Mouse (Mus musculus) embryonic stem cell, embryonic (primary cell): ENCODE data around the gene Lclat1.

ENCODE experiments used
- CTCF ChIA-PET, 4 experiments: fragments of 300-600 bp in 2 of 4; fragments of 350-600 bp in 2 of 4; sonication (Branson Sonifier 250); formaldehyde crosslinking; loops; one replicate each; lab custom pipeline; 2022; ENCODE audit warnings: inconsistent platforms in 2 of 4; lab: Charles Lee
- POLR2A ChIA-PET, 4 experiments: fragments of 300-600 bp in 2 of 4; fragments of 350-600 bp in 2 of 4; sonication (Branson Sonifier 250); formaldehyde crosslinking; loops; one replicate each; lab custom pipeline; 2022; ENCODE audit warnings: antibody characterized with exemption in 4 of 4, inconsistent platforms in 1 of 4; lab: Charles Lee

The Lclat1 gene

DNA sequence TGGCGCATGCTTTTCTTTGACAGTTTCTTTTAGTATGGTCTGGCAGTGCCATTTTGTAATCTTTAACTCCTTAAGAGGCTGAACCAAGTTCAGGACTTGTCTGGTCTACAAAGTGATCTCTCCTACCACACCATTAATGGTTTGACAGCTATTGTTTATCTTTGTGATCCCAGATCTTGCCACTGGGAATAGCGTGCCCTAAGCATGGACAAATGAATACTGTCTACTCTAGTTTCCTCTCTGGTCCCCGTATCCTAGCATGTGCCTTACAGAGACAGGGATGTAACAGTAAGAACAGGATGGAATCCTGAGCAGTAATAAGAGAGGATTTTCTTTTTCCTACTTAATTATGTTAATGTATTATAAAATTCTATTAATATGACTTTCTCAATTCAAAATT, 105.0 kb downstream of the Lclat1 start:
- CTCF ChIA-PET: no interaction called here

DNA sequence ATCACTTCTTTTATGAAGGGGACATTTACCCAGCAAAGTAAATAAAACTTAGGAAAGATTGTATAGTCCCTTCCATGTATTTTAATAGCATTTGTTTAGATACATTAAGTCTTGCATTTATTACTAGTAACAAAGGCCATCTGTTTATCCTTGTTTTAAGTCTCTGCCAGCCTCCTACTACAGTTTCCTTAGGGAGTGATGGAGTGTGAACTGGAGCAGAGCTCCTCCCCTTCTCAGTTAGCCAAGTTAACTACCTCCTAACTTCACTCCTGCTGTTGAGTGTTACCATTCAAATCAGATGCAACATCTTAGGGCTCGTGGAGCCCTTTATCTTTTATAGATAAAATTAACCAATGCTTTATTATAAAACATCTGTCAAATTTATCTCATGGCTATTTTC, 105.4 kb downstream of the Lclat1 start:
- CTCF ChIA-PET: no interaction called here
- POLR2A ChIA-PET: no interaction called here

More for the DNA sequence above, 105.0 kb downstream of the Lclat1 start:
- POLR2A ChIA-PET: no interaction called here

DNA sequence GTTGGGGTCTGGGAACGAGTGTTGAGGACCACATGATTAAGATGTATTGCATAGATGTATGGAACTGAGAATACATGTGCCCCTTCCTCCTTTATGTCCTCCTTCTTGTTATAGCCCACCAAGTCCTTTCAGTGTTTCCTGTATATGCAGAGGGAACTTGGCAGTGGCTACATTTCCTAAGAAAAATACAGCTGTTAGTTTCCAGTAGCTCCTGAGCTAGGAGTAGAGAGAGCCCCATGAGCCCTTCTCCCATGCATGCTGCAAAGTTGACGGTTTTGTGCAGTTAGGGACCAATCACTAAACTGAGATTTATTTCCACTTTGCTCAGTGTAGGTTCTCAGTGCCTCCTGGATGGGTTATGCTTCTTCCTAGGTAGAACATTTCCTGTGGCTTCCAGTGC, 105.9 kb downstream of the Lclat1 start:
- CTCF ChIA-PET: no interaction called here
- POLR2A ChIA-PET: no interaction called here

DNA sequence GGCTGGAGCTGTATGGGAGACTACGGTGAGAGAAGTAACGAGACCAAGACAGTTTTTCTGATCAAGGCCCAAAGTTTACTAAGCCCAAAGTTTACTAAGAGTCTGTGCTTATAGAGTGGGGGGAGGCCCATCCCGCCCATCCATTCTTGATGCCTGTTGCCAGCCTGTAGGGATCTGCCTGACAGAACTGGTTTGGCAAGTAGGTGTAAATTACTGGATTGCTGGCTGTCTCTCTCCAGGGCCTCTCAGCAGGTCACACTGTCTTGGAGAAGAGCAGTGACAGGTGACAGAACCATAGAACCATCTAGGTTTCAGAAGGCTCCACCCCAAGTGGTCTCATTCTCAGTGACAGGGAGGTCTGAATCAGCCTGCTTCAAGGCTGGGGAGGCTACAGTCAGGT, 109.5 kb downstream of the Lclat1 start:
- ChIA-PET CTCF (no interaction called here), POLR2A (no interaction called here)

DNA sequence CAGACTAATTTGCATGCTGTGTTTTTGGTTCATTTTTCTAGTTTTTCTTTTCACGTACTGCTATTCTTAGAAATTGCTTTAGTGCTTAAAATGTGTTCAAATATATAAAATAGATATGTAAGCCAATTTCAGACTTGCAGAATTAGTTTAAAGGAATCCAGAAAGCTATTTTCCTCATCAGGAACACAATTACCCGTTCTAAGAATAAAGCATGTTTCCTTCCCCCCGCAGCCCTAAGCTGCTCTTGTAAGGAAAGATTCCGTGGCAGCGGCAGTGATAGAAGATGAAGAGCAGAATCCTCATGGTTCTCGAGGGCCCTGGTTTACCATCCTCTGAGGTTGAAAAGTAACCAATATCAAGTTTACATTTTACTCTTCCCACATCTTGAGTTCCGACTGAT, 113.0 kb downstream of the Lclat1 start:
- POLR2A ChIA-PET: interaction anchor here in 2 of 4 experiments (1.3 to 1.5 kb wide), 2 partner anchors 8 to 22 kb away, joined by 3 read pairs; no protein-coding TSS in a partner anchor
- CTCF ChIA-PET: no interaction called here

DNA sequence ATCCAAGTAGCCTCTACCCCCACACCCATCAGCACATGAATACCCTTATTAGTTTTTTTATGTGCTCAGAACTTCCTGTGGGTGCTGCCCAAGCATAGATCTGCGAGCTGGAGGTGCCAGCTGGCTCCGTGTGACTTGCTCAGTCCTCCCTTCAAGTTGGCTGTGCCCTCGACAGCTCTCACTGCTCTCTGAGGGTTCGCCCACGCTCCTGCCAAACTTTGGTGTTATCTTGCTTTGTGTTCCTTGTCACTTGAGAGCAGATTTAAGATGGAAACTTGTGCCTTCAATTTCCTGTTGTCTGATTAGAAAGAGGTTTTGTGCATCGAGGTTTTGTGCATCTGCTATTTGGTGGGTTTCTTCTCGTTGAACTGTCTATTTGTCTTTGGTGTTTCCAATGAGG, 114.3 kb downstream of the Lclat1 start:
- ChIA-PET POLR2A (no interaction called here), CTCF (no interaction called here)

DNA sequence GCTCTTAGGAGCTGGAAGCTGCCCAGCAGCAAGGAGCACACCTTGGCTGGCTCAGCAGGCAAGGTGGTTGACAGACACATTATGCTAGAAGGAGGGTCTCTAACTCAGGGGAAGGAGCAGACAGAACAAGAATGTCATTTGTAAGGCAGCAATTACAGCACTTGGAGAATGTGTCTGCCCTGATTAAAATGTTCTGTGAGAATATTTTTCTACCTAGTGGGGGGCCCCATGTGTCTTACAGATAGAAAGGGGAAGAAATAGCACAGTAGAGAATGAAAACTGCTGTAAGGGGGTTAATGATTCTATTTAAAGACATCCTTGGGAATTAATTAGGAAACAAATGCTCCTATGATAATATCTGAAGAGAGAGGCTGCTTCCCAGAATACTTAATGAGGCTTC, 117.7 kb downstream of the Lclat1 start:
- POLR2A ChIA-PET: interaction anchor here in 1 of 4 experiments (0.7 kb wide), 1 partner anchor 27 kb away, joined by 3 read pairs; no protein-coding TSS in a partner anchor
- CTCF ChIA-PET: no interaction called here

DNA sequence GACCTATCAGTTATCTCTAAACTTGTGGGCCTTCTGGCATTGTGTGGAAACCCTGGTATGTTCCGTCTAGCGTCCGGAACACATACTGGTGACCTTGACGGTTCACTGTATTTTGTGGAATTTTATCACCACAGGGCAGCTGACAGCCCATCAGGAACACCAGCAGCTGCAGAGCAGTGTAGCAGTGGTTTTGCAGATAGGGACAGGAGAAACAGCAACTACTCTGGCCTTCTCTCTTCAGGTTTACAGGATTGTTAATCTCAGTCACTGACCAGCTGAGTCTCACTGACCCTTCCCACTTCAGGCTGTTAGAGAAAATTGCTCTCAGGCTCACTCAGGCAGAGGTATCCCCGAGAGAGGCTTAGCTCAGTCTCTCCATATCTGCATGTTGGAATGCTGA, 118.2 kb downstream of the Lclat1 start:
- CTCF ChIA-PET: no interaction called here
- POLR2A ChIA-PET: interaction anchor here in 1 of 4 experiments (0.9 kb wide), 1 partner anchor 26 kb away, joined by 3 read pairs; no protein-coding TSS in a partner anchor

DNA sequence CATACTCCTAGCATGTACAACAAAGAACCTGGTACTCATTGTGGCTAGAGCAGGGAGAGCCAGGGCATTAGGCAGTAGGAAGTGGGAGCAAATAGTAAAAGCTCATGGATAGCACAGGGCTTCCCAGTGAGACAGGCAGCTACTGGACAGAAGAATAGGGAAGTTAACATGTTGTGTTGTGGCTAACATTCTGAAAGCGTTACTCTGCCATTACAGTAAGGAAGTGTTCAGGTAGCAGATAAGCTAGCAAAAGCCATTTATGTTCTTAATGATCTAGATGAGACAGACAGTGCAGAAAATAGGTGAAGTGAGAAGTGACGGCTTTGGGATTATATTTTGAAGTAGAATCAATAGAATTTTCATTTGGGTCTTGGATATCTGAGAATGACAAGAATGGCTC, 118.8 kb downstream of the Lclat1 start:
- ChIA-PET POLR2A (interaction anchor here in 2 of 4 experiments (0.9 to 1.5 kb wide), 2 partner anchors 22 to 25 kb away, joined by 3 read pairs; no protein-coding TSS in a partner anchor), CTCF (no interaction called here)

DNA sequence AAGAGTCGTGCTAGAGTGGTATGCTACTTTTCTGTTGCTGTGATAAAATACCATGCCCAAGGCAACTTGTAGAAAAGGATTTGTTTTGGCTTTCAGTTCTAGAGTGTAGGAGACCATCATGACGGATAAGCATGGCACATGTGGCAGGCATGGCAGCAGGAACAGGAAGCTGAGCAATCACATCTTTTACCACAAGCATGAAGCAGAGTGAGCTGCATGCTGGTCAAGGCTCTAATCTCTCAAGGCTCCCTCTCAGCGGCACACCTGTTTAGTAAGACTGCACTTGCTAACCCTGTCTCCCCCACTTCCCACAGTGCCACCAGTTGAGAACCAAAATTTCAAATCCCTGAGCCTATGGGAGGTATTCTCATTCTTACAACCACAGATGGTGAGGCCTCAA, 119.6 kb downstream of the Lclat1 start:
- CTCF ChIA-PET: no interaction called here
- POLR2A ChIA-PET: interaction anchor here in 3 of 4 experiments (0.5 to 2.4 kb wide), 3 partner anchors 15 to 21 kb away, joined by 3 to 6 read pairs (median 3); no protein-coding TSS in a partner anchor

DNA sequence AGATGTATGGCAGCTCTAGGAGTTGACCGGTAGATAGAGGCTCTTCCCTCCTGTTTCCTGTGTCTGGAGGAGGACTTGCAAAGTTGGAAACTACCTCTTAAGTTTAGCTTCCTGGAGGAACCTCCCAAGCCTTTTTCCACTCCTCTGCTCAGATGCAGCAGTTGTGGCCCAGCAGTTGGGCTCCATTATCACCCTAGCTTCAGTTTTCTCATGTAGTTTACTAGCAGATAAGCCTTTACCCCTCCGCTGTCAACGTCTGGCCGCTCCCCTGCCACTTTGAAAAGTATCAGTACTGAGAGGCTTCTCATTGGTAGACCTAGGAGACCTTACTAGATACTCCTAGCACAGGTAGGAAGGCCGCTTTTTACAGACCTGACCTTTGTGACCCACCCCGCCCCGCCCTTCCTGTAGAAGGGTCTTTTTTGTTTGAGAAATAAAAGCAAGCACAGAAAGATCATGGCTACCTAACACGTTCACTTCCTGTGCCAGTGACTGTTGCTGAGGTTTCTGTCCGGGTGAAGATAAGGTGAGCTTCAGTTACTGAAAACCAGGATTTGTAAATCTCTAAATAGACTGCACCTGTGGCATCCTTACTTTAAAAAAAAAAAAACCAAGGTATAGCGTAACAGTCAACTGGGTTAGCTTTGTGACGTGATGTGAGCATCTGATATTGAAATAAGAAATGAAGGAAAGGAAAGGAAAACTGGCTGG, 121.8 kb downstream of the Lclat1 start:
- CTCF ChIA-PET: interaction anchor here in 1 of 4 experiments (0.6 kb wide), 1 partner anchor 85 kb away, joined by 3 read pairs; no protein-coding TSS in a partner anchor
- POLR2A ChIA-PET: interaction anchor here in 2 of 4 experiments (1.3 to 2.4 kb wide), 3 partner anchors 10 to 13 kb away, joined by 3 to 8 read pairs (median 6); no protein-coding TSS in a partner anchor

DNA sequence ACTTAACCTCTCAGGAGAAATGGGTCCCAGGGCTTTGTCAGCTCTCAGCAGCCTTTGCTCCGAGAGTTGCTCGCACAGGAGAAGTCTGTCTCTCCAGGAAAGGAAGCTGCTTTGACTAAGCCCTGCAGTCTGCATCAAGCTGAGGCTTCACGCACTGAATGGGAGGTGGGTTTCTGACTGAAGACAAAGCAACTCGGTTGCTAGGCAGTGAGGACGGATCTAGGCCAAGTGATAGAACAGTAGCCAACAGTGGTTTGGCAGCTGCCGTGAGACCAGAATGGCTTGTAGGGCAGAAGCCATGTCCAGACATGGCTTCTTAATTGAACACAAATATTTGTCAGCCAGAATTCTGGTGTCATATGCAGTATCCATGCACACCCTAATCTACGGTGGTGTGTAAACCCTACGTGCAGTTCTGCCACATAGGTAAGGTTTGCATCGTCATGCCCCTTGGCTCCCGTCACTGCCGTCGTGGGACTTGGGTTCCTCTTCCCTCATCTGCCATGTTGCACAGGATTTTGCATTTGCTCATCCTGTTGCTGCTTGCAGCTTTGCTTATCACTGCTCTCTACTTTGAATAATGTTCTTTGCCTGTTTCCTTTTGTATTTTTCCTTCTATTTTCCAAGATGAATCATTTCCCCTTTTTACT, 122.7 kb downstream of the Lclat1 start:
- ChIA-PET POLR2A (interaction anchor here in 1 of 4 experiments (2.2 kb wide), 1 partner anchor 11 kb away, joined by 8 read pairs; no protein-coding TSS in a partner anchor), CTCF (no interaction called here)

DNA sequence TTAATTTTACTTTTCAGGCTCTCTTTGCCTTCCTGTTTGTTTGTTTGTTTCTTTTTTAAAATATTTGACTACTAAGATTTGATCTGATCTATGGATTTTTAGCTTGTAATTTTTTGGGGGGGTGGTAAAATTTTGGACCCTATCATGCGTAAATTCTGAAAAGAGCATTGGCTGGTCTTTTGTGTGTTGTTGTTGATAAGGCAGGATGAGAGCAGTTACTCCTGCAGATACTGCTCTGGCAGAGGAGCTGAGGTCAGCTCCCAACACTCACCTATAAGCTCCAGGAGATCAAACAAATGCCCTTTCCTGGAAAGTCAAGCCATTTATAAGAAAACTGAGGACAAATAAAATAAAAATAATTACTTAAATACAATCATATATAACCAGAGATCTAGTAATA, 123.6 kb downstream of the Lclat1 start:
- CTCF ChIA-PET: no interaction called here
- POLR2A ChIA-PET: no interaction called here

DNA sequence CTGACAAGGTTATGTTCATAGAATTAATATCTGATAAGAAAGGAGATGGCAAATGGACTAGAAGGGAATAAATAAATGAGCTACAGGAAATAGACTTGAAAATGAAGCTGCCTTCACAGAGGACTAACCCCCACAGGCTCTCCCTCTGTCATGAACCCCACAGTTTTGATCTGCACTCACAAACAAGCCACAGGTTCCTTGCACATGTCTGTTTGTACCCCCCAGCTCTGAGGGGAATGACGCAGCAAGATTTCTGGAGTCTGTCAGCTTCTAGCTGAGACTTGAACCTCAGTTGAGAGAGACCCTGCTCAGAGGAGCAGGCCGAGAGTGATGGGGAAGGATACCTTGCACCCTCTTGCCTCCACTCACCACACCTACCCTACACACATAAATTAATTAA, 124.8 kb downstream of the Lclat1 start:
- ChIA-PET POLR2A (no interaction called here), CTCF (no interaction called here)

DNA sequence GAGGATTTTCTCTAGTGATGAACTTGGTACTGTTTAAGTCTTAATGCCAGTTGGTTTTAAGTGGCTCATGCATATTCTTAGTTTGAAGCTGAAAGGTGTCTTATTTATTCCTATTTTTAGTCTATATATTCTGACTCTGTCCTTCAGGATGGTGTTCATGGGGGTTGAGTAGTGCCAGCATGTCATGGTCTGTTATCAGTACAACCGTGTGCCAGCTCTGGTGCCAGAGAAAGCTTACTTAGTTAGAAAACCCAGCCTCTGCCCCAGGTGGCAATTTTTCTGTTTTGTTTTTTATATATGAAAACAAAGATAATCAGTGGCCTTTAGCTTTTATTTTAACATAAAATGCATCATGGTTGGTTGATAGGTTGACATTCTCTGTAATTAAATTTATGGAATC, 126.2 kb downstream of the Lclat1 start:
- POLR2A ChIA-PET: interaction anchor here in 1 of 4 experiments (1.0 to 1.4 kb wide), 2 partner anchors 9 to 11 kb away, joined by 3 read pairs; no protein-coding TSS in a partner anchor
- CTCF ChIA-PET: no interaction called here

DNA sequence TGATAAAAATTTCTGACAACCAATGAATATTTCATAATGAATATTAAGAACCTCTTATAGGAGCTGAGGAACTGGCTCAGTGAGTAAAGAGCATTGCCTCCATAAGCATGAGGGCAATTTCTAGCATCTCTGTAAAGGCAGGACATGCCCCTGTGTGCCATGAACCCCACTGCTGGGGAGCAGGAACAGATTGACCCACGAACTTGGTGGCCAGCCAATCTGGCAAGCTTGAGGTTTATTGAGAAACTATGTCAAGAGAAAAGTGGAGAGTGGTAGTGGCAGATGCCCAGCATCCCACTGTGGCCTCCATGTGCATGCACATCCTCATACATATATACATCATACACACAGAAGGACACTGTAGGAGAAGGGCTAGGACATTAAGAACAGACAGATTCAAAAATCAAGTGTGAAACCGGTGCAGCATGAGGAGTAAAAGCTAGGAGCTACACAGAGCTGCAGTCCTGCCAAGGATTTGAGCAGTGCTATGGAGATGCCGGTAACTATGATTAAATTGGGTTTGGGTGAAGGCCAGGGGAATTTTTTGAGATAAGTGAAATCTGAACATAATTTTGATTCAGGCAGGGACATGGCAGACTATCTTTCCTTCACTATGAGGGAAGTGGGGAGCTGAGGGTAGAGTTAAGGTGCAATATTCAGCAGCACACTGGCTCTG, 129.5 kb downstream of the Lclat1 start:
- ChIA-PET CTCF (no interaction called here), POLR2A (interaction anchor here in 1 of 4 experiments (0.6 kb wide), 1 partner anchor 337 kb away, joined by 3 read pairs; no protein-coding TSS in a partner anchor)

DNA sequence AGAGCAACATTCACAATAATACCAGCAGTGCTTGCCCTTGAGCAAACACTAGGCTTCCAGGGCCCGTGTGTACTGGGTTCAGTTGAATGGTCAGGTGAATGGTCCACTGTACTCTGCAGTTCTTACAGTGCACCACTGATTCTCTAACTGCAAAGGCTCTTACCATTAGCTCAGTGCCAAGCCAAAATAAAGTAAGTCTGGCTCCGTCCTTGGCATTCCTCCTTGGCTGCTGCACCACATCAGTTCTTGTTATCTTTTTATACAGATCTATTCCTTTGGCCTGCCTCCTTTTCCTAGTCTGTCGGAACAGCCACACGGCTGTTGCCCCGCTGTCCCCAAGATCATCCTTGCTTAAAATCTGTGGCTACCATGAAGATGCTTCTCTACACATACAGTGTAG, 130.7 kb downstream of the Lclat1 start:
- ChIA-PET CTCF (no interaction called here), POLR2A (no interaction called here)

DNA sequence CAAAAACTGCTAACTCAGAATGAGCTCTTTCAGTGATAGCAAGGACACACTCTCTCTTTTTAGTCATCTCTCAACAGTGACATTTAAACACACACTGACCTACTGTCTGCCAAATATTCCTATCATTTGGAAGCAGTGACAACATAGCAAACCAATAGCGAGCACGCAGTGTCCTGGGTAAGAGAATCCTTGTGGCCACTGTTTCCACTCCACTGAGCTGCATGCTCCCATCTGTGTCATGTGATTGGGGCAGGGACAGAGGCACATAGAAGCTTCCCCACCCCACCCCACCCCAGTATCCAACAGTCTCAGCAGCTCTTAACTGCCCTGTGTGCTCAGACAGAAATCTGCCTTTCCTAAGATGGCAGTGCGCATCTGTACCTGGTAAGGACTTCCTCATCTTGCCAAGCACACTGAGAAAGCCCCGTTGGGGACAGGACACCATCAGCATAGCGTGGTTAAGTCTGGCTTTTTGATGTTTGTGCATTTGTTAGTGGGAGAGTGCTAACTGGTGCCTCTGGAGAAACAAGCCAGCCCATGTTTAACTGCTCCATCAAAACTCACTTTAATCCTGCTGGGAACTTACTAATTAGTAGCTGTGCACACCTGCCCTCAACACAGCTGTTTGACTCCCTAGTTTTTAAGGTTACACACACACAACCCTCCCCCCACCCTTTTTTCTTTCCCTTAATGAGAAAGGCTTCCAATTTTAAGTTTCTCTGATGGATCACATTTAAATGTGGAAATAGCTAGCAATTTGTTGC, 133.5 kb downstream of the Lclat1 start:
- ChIA-PET CTCF (interaction anchor here in 1 of 4 experiments (0.6 kb wide), 1 partner anchor 273 kb away, joined by 4 read pairs; no protein-coding TSS in a partner anchor), POLR2A (interaction anchor here in 2 of 4 experiments (0.8 to 2.1 kb wide), 6 partner anchors 8 to 22 kb away, joined by 3 to 8 read pairs (median 4); no protein-coding TSS in a partner anchor)

DNA sequence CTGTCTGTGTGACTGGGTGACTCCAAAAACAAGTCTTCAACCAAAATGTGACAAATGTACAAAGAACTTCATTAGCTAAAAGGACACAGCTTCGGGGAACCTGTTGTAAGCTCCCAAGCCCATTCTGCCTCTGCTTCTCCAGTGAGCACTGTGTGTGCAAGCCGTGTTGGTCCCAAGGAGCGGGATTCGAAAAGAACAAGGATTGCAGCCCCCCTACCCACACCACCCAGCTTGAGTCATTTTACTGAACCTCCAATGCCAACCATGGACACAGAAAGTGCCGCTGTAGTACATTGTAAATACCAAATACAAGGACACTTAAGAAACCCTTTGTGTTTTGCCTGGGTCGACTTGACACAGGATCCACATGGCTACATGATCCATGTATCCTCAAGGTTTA, 135.9 kb downstream of the Lclat1 start:
- ChIA-PET POLR2A (interaction anchor here in 1 of 4 experiments (1.6 kb wide), 1 partner anchor 23 kb away, joined by 3 read pairs; no protein-coding TSS in a partner anchor), CTCF (no interaction called here)
